Mouse (Mus musculus): ENCODE results near the gene Tnrc6b.

Gene Tnrc6b

GRCm38 (mm10) chr15:80981176-80981575 lies 270.1 kb downstream of the Tnrc6b start:
- no peak for DNase-seq

- DNase-seq = no peak
These were observed 272.2 kb downstream of the Tnrc6b start for GRCm38 (mm10) chr15:80983264-80983663.

GRCm38 (mm10) chr15:80988331-80988730 lies 277.2 kb downstream of the Tnrc6b start:
- no peak for DNase-seq

- DNase-seq = no peak
These were observed 278.6 kb downstream of the Tnrc6b start for GRCm38 (mm10) chr15:80989712-80990111.
